Mouse (Mus musculus) cerebellum, adult 18-20 months (tissue): ENCODE results near the gene Sema4d.
"Not testable (repeated sequence)": the region's sequence is repeated elsewhere in the genome, so short reads cannot be mapped to it uniquely, and the experiment has no call there.

Source experiments
- DNase-seq, 2 experiments: peaks; one replicate each; pipeline ENCODE4 v3.0.0; 2021

The Sema4d gene

DNA sequence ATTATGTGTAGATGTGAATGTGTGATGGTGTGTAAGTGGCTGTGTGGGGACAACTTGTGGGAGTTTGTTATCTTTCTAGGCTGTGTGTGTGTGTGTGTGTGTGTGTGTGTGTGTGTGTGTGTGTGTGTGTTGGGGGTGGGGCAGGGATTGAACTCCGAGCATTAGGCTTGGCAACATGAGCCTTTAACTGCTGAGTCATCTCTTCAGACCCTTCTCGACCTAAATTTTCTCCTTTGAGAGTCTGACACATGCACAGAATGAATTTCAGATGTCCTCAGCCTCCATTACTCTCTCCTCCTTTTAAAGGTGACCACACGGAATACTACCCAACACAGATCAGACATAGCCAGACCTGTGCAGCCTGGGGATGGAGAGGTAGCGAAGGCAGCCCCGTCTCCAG lies 70.4 kb downstream of the Sema4d start:
- no peak for DNase-seq

DNA sequence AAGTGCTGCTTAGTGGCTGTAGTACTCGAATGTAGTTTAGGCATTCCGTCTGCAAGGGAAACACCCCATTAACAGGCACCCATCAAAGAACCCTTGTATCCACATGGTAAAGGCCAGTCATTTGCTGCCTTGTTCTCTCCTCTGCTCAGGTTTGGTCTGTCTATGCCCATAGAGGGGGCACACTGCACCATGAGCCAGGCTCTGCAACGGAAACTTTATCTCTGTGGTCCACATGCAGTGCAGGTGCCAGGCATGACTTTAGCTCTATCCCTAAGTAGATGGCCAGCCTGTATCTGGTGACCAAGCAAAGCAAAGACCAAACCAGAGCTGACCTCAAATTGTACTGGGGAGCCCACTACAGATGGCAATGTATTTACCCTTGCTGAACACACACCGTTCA lies 73.0 kb downstream of the Sema4d start:
- no peak for DNase-seq

DNA sequence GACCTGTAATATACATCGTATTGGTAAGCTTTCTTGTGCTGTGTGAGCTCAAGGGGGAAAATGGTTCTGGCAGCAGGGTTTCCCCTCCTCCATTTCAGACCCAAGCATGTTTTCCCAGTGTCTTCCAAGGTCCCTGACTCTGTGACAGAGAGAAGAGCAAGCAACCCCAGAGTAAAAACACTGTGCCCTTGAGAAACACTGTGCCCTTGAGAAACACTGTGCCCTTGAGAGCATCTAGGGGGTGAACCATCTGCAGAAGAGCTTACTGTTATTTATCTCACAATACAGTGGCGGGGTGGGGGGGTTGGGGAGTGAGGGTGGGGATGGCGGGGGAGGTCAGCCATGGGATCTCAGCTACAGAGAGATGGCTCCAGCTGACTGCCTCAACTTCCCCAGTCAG lies 74.3 kb downstream of the Sema4d start:
- no peak for DNase-seq

DNA sequence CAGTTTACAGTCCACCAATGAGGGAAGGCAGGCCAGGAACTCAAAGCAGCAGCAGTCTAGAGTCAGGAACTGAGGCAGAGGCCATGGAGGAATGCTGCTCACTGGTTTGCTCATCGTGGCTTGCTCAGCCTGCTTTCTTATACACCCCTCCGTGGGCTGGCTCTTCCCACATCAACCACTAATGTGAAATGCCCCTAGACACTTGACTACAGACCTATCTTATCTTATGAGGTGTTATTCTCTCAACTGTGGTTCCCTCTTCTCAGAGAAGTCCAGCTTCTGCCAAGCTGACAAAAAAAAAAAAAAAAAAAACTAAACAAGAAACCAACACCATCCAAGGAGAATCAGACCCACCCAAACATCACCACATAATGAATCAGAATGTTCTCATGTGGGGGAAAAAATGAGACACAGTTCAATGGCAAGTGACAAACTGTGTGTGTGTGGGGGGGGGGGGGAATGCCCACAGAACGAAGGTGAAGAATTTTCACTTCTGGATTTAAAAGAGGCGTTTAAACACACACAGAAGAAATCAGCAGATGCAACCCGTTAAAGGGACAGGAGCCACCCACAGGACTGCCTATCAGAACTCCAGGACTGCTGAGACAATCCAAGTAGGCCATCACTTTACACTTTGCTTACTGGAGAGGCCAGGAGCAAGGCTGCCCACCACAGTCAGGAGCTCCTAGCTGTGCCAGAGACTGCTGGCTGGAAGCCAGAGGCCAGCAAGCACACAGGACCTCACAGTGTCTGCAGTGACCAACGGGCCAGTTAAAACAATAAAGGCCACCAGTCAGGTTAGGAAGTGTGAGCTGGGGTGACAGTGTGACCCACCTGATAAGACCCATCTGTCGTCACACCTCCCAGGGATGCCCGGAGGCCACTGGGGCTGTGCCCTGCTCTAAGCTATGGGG lies 76.9 kb downstream of the Sema4d start:
- peak; percentile 67 to 72 for DNase-seq

DNA sequence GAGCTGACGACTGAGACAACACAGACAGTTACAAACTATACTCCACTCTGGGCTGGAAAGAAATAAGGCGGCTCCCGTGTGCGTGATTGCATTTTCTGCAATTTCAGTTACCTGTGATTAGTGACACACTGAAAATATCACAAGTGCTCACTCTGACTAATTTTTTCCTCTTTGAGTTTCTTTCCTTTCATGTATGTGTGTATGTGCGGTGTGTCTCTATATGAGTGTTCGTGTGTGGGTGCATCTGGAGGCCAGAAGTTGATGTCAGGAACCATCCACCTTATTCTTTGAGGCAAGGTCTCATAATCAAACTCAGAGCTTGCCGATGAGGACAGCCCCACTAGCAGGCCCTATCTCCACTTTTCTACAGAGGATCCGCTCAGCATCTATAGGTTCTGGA lies 81.5 kb downstream of the Sema4d start:
- no peak for DNase-seq

DNA sequence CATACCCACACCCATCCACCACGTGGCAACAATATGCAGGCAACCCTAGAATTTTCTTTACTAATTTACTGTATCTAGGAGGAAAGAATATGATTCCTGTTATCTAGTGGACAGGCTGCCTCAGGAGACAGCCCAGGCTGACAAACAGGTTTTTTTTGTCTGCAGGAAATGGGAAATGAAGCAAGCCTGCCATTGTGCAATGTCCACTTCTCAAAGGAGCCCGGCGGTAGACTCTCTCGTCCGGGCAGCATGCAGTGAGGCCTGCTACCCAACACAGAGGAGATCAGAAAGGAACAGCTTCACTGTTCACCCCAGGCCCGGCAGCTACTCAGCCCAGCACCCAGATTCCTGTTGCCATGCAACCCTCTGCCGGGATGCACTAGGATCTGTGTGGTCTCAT lies 82.8 kb downstream of the Sema4d start:
- DNase-seq = no peak

DNA sequence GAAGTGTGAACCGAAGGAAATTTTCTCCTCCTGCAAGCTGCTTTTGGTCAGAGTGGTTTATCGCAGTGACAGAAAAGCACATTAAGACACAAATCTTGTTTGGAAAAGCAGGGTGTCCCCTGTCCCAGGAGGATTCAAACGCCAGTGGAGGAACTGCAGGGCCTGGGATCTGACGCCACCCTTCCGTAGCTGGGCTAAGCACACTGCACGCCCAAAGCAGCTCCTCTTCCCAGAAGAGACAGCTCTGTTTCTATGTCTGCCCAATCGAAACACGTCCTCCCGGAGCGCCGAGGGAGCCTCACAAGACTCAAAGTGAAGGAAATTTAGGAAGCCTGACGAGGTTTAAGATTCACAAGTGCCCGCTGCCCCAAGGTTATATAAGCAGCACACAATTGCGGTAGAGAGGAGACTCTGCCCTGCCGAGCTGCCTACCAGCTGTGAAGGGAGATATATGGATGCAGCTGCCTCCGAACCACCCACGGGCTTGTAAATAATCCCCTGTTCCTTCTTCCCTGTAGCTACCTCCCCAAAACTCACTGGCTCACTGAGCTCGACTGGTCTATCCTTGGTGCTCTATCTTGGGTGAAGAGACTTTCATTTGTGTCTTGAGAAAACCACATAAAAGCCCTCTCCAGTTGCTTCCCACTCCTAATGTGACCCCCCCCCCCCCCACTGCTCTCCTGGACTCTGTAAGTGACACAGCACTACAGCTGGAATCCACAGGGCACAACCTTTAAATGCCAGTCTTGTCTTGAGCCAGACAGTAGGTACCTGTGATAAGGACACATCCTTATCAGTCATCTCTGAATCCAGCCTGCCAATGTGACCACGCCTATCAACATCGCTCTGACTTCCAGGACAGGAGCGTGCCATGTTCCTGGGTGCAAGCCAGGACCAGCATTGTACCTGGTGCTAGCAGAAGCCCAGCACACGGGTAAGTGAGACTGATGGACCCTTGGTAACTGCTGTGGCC lies 87.4 kb downstream of the Sema4d start:
- no peak for DNase-seq

DNA sequence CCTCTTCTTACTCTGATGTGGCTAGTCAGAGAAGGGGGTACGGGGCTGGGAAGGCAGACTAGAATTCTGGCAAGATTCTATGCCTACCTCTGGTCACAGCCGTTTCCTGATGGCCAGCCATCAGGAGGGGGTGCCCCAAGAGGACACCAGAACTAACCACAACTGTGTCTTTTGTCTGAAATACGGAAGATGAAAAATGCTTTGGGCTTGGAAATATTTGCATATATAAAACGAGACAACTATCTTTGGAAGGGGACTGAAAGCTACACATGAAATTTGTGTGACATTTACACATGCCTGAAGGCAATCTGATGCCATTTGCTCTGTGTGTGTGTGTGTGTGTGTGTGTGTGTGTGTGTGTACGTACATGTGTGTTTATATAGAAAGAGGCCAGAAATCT lies 89.7 kb downstream of the Sema4d start:
- DNase-seq = no peak

DNA sequence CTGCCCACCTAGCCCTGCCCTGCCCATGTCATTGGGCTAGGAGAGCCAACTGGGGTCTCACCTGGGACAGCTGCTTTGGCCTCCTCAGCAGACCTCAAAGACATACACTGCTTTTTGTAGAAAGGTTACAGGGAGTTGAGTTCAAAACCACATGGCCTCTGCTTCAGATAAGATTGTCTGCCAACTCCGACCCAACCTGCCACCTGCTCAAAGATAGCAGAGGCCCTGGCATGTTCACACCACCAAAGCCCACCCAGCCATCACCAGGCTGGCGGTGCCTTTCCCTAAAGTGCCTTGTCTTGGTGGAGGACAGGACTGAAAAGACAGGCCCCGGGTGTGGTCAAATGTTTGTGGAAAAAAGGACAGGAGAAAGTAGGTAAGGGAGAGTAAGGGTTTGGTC lies 95.2 kb downstream of the Sema4d start:
- no peak for DNase-seq

DNA sequence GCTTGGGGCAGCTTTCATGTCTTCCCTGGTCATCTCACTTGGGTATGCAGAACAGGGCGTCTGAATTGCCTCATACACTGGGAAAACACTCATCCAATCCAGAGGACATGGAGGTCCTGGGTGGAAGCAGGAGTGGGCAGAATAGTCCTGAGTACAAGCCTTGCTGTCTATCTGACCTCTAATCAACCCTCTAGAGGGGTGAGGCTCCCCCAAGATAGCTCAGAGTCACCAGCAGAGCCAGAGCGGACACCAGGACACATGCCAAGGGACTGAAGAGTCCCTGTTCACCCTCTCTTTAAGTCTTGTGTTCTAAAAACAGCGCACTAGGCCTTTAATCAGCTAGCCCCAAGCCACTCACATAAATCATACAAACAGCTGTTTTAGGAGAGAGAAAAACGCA lies 95.7 kb downstream of the Sema4d start:
- DNase-seq = no peak

DNA sequence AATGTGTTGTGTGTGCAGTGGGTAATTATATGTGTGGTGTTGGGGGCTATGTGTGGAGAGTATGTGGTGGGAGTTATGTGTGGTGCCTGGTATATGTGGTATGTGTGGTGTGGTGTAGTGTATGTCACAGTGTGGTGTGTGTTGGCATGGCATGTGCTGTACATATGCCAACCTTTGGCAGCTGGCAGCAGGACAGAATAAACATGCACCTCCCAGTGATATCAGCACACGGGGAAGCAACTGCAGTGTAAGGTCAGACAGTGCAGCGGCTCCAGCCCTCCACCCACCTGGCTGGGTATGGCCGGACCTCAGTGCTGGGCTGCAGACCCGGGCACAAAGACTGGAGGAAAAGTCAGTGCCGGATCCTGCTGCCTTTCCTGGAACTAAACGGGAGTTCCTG lies 96.1 kb downstream of the Sema4d start:
- DNase-seq = no peak

DNA sequence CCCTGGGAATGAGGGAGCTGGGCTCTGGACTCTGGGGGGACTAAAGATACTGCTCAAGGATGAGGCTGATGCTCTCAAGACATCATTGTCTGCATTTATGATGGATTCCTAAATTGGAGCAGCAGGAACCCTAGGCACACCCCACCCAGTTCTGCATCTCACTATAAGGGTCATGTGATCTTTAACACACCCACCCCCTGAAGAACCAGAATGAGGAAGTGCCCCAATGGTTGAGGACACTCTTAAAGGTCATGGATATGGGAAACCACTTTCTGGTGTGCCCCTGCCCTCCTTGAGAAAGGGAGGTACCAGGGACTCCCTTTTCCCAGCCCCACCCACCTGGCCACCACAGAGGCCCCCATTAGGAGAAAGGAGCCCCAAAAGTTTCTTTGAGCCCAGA lies 97.1 kb downstream of the Sema4d start:
- DNase-seq = no peak

DNA sequence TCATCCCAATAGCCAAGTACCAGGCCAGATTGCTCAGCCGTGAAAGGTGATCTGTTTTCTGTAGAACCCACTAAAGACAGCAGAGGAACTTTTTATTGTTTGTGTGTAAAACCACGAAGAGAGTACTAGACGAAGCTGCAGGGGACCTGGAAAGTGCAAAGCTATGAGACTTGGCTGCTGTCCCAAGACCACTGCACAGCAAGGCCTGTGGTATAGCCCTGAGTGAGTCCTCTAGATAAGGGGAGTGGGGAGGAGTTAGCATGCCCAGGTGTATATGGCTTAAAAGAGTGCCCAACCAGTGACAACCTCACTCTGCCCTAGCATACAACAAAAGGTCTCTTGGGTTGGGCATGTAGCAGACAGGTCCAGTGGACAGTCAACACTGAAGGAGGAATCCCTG lies 104.9 kb downstream of the Sema4d start:
- DNase-seq = no peak

DNA sequence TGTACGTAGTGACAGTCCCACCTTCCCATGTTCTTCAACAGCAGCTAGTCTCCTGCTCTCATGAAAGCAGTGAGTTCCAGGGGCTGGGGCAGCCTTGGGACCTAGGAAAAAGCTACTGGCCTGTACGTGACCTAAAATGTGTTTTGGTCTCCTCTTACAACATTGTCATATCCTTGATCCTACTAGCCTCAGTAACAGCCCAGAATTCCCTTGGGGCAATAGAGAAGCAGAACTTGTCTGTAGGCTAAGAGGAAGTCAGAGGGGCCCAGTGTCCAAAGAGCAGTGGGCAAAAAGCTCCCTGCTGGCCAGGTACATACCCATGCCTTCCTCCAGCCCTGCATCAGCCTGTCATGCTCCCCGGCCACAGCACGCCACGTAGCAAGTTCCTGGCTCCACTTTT lies 106.6 kb downstream of the Sema4d start:
- DNase-seq = no peak

DNA sequence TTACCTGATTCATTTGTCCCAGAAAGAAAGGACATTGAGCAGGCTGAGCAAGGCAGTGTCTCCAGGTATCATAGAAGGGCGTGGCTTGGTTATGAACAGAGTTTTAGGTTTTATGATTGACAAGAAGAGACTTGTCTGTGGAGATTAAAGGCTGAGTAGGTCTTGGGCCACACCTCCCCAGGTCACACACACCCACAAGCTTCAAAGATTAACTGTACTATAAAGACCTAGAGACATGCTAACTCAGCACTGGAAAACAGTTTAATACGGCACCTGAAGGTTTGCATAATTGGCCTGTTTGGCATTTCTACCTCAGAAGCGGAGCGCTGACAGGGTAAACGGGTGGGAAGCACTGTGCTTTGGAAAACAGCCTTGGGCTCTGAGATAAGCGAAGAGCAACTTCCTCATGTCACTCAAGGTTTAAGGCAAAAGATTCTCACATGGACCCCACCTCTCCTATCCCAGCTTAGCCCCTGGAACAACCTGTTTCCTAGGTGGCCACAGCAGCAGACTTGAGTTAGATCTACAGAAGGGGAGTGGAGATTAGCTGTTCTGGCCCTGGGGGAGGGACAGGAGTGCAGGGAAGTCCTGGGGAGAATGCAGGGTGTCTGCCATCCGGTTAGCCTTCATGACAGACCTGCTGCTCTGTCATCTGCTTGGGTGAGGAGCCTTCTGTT lies 108.1 kb downstream of the Sema4d start:
- DNase-seq = no peak

DNA sequence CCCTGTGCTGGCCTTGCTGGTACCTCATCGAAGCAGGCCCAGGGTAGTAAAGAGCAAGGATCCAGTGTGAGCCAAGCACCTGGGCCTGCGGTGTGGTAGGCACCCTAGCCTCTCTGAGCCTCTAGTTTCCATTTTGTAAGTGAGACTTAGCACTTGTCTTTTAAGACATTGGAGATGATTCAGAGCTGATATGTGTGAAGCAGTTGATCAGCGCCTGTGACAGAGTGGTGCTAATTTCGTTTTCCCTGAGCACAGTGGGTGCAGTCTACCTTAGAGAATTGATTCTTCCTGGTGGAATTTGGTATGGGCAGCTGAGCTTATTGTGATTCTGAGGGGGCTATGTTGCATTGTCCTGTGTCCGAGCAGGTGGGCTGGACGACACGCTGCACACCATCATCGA lies 111.9 kb downstream of the Sema4d start:
- no peak for DNase-seq

DNA sequence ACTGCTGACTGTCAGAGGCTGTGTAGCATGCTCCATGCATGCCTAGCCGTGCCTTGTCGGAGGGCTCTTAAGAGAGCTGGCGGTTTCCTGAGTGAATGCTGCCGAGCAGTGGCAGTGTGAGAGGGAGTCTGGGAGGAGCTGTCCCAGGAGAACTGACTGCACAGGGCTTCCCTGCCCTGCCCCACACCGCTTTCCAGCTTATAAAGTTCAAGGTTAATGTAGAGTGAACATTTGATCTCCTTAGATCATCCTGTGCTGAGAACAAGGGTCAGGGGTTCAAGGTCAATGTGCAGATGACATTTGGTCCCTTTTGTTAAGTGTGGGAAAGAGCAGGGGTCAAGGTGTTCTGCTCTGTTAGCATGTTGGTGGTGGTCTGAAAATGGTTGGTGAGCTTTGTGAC lies 112.5 kb downstream of the Sema4d start:
- DNase-seq = no peak

DNA sequence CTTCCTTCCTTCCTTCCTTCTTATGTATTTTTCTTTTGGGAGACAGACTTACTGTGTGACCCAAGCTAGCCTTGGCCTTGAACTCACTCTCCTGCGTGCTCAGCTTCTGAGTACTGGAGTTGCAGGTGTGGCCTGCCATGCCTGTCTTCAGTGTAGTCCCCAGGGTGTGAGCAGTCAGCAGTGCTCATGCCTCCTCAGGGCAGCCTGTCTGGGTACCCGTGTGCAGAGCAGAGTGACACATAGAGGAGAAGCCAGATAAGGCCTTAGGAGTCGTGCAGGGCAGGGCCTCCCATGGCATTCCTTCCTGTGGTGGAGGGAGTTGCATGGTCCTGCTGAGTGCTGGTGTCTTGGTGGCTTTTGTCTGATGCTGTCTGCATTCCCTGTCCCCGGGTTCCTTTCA lies 114.2 kb downstream of the Sema4d start:
- no peak for DNase-seq

DNA sequence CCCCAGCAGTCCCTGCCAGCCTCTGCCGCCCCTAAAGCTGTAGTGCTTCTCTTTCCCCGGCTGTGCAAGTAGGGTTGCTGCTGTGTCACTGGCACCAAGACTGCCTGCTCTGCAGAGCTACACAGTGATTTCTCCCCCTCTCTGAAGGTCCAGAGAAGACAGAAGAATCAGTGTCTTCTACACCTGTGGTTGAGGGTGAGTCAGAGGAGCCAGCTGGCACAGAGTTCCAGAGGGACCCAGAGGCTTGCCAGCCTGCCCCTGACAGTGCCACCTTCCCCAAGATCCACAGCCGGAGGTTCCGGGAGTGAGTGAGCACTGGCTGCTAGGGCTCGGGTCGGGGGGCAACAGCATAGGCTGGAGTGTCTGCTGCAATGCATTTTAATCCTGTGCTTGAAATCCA lies 114.9 kb downstream of the Sema4d start:
- peak; percentile 32 to 34 for DNase-seq

DNA sequence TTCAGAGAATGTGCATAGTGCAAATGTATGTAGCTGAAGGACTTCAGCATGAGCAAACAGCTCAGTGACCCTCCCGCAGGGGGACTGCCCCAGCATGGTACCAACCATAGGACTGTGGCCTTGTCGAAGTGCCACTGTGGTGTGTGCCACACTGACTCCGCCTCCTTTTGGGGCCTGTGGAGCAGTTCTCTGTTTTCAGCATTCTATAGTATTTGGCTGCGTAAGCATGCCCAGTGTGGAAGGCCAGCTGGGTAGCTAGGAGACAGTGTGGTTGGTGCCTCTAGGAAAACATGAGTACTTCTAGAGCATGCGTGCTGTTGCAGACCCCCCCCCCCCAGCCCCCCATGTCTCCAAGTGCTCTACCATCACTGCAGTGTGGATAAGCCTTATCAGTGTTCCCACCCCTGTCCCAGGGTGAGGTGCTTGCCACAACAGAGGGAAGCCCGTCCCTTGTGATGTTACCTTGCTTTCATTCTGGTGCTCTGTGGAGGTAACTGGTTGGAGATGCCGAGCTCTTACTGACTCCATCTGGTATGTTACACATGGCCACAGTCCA lies 115.8 kb downstream of the Sema4d start:
- DNase-seq = no peak

DNA sequence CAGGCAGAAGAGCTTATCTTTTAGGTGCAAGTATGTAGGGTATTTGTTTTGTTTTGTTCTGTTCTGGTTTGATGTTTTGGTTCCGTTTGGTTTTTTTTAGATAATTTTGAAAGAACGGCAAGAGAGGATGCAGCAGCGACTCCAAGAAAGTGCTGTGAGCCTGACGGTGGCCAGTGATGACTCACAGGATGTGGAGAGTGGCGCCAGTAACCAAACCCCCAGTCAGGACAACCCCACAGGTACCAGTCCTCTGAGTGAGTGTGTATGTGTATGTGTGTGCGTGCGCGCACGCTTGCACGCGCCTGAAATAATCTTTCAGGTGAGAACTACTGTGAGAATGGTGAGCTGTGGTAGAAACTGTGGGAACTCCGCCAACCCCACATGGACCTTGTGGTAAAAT lies 116.5 kb downstream of the Sema4d start:
- DNase-seq = no peak

DNA sequence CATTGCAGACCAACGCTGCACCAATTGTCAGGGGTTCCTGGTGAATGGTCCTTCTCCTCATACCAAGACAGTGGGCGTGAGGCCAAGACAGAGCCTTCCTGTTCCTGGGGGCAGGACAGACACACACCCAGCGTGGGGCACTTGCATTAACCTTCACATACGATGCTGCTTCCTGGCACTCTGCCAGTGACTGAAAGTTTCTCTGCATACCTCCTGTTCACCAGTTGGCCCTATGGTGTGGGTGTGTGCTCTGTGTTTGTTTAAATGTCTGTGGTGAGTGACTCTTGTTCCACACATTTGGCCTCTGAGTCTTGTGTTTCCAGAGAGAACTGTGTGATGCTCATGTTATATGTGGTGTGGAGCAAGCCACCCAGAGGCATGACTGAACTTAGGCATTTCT lies 116.9 kb downstream of the Sema4d start:
- peak; percentile 36 to 40 for DNase-seq

DNA sequence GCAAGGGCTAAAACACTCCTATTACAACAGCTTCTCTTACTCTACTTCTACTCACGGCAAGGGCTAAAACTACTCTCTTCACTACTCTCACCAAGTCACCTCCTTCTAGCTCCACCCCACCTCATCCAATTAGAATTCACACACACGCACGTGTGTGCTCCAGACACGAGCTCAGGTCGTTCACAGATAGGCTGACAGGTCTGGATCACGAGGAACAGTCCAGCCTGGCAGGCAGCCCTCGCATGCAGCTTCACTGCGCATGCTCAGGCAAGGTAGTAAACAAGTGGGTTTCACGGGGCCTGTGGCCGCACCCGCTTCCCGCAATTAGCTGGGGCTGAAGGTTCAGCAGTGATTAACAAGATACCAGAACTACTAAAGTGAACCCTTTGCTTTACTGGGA lies 125.4 kb downstream of the Sema4d start:
- DNase-seq = not testable (repeated sequence)
